ENCODE assay signal across 12 mouse cellular contexts in genomic region chr11:80718036-80718435, GRCm38 (mm10).
"Had no signal": no experiment of that assay in that cellular context is flagged by ENCODE, and none has a peak within 500 bp of the region (broad histone marks: within the 10 kb centered on the region; RNA-seq: fewer than 3 reads in every experiment).

No protein-coding gene starts in this region.

- H3K27me3 ChIP-seq: limb, embryonic 13.5 days; lung, embryonic 15.5 days had no signal

- ATAC-seq: liver, postnatal 0 days had no signal

- H3K9me3 ChIP-seq: limb, embryonic 13.5 days; lung, embryonic 15.5 days had no signal

- H3K4me3 ChIP-seq: limb, embryonic 13.5 days; lung, embryonic 15.5 days had no signal

- H3K4me2 ChIP-seq: limb, embryonic 13.5 days; lung, embryonic 15.5 days; midbrain, embryonic 11.5 days had no signal

- H3K27ac ChIP-seq: kidney, postnatal 0 days; limb, embryonic 13.5 days; liver, embryonic 14.5 days; lung, embryonic 15.5 days had no signal

- H3K9ac ChIP-seq: limb, embryonic 13.5 days; liver, embryonic 14.5 days; liver, postnatal 0 days; lung, embryonic 15.5 days had no signal

- H3K4me1 ChIP-seq: limb, embryonic 13.5 days had no signal

- DNase-seq: kidney, postnatal 25 days; left cerebral cortex, postnatal 4 days; liver, postnatal 0 days; lung, postnatal 10 days; midbrain, embryonic 14.5 days; thymus, adult 18-20 months; thymus, postnatal 36 days had no signal

- H3K36me3 ChIP-seq: limb, embryonic 13.5 days; lung, embryonic 15.5 days had no signal
